Mouse (Mus musculus) 3T3-L1 (cell line): ENCODE results near the gene Hspb7.

Experiments used
- DNase-seq: peaks from one replicate; pipeline ENCODE4 v3.0.0-alpha.2; 2015; ENCODE audit warnings: low read depth, low spot score

The Hspb7 gene

GRCm38 (mm10) chr4:141419398-141420191, 984 bp upstream of the Hspb7 start:
- no peak for DNase-seq

DNA sequence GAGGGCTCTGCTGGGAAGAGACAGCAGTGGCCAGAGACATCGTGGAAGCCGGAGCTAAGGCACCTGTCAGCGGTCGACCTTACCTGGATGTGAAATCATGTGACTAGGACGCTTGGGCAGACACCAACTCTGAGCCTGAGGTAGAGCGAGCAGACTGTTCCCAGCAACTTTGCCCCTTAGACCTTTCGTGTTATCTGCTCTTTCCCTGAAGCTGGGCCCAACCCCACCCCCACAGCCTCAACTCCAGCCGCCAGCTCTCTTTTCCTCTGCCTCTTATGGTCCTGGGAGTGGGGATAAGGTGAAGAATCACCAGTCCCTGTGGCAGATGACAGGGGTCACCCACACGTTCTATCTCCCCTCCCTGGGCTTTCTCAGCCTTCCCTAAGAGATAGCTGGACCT, 307 bp downstream of the Hspb7 start:
- no peak for DNase-seq

GRCm38 (mm10) chr4:141421423-141421822, 844 bp downstream of the Hspb7 start:
- no peak for DNase-seq

GRCm38 (mm10) chr4:141422841-141423240, 2.3 kb downstream of the Hspb7 start:
- no peak for DNase-seq

DNA sequence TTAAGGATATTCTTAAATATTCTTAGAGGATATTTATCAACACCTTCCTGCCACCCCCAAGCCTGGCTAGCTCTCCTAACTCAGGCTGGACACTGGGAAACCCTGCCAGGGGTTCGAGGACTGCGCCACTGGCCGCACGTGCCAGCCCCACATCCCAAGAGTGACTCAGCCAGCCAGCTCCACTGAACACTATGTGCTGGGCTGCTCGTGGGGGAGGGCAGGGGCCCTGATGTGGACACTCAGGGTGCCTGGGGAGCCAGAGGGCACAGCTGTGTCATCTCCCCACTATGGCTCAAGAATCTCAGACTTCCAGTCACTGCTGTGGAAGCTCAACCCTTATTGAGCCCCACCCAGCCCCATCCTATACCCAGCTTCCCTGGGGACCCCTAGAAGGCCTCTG, 2.7 kb downstream of the Hspb7 start:
- DNase-seq: no peak

GRCm38 (mm10) chr4:141423691-141424431, 3.3 kb downstream of the Hspb7 start:
- DNase-seq: no peak

DNA sequence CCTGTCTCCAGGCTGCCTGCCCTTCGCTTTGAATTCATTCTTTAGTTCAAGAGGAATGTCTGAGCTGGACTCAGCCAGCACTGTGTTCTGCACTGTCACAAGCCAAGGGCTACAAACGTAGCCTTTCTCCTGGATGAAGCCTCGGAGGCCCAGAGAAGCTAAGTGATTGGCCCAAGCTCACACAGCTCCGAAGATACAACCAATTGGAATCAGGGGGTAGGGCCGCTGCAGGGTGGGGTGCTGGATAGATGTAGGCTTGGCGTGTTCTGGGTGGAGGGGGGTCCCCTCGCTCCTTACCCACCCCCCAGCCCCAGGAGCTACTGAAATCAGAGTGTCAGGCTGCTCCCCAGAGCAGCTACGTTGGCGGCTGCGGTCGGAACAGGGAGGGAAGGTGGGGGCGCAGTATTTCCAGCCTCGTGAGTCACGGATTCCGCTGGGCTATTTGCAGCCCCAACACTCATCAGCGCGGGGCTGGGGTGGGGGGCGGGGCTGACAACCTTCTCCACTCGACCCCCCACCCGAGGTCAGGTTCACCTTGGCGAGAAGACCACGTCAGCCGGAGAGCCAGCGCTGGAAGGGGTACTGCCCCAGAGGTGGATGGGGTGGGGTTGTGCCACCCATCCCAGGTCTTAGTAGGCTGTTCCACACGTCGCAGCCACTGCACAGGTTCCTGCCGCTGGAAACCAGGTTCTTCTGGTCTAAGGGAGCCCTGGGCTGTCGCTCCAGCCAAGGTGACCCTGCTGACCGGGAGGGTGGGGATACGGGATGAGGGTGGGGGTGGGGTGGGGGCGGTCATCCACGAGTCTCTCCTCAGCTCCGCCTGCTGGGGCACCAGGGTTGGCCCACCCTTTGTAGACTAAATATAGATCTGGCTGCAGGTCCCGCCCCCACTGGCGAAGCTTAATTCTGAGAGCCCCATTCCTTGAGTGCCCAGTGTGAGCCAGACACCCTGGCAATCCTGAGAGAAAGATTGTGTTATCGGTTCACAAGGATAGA, 5.2 kb downstream of the Hspb7 start:
- no peak for DNase-seq

DNA sequence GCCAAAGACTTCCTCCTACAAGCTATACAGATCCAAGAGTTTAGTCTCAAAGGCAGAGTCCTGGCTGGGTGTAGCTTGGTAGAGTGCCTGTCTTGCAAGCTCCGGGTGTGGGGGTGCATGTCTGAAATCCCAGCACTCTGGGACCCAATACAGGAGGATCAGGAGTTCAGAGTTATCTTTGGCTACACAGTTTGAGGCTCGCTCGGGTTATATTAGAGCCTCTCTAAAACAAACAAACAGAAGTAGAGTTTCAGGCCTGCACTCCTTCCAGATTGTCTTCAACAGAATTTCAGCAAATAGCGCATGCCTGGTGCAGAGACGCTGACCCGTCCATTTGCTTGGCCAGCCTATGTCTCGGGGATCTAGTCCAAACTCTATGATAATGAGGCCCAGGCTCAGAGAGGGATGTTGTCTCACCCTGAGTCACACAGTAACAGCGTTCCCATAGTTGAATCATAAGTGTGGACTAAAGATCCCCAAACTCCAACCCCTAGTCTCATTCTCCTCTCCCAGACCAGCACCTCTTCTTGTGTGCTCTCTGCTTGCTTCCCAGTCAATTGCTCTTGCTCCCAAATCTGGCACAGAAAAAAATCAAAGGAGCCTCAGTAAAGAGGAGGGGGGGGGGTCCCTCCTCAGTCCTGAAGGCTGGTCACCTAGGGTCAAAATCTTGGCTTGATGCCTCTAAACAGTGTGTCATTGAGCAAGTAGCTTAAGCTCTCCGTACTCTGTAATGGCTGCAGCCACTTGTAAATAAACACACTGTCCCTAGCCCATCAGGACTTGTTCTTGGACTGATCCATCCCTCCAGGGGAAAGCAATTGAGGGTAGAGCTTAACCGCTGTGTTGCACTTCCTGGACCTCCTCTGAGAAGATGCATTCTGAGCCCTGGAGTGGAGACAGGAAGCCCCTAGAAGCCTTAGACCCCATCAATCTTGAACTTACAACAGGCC, 6.5 kb downstream of the Hspb7 start:
- DNase-seq: no peak

DNA sequence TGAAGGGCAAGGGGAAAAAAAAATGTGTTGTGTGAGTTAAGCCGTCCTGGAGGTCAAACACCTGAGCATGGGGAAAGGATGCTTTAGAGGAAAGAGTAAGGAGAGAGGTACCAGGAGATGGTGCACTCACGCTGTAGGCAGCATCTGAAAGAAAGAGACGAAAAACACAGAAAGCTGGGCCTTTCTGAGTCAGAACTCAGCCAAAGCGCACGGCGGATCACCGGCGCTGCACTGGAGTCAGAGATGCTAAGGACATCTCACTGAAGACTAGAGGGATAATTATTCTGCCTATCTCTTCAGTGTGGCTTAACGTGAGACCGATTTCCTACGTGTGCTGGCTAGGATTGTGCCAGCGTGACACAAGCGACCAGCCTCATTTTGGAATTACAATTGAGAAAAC, 7.3 kb downstream of the Hspb7 start:
- no peak for DNase-seq

DNA sequence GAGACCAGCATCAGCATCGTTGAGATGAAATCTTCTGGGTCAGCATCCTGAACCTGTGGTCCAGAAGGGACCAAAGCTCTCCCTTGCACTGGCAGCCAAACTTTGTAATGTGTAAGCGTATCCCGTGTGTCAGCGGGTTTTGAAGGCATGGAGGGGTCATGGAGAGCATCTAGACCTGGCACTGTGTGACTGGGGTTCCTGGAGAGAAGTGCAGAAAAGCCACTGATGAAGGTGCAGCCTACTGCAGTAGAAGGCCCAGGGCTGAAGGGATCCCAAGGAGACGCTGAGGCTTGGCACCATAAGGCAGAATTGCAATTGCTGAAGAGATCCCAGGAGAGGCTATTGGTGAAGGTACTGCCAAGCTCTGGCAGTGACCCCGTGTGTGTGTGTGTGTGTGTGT, 8.8 kb downstream of the Hspb7 start:
- DNase-seq: no peak

DNA sequence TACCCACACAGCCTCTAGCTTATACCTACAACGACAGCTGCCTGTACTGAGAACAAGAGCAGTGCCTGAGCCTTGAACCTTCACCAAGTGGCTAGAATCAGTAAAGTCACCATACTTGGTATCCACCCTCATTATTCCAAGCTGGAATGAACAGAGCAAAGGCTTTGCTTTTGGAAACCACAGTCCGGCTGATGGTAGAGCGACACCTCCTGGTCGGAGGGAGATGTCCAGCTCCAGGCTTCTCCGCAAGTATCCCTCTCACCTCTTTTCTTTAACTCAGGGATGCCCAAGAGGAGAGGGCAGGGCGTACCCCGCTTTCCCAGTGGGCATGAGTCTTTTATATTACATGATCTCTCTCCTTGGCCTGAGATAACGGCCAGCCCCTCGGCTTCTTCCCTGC, 9.3 kb downstream of the Hspb7 start:
- DNase-seq: peak; percentile 68

- DNase-seq: peak; percentile 84
Measured at GRCm38 (mm10) chr4:141430997-141431396, 10.4 kb downstream of the Hspb7 start.

DNA sequence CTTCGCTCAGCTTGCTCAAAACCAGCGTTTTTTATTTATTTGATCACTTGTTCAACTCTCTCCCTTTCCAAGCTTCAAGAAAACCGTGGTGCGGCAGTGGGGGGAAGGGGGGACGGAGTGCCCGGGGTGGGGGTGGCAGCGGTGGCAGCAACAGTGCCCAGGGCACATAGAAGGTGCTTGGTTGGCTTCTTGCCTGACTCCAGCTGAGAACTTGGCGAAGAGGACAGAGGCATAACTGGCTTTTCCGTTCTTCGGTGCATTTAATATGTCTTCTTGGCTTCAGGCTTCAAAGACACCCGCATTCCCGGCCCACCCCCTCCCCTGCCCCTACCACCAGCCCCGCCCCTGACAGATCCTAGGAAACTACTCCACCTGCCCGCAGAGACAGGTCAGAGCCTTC, 12.1 kb downstream of the Hspb7 start:
- no peak for DNase-seq

- no peak for DNase-seq
Measured at GRCm38 (mm10) chr4:141433191-141433590, 12.6 kb downstream of the Hspb7 start.

DNA sequence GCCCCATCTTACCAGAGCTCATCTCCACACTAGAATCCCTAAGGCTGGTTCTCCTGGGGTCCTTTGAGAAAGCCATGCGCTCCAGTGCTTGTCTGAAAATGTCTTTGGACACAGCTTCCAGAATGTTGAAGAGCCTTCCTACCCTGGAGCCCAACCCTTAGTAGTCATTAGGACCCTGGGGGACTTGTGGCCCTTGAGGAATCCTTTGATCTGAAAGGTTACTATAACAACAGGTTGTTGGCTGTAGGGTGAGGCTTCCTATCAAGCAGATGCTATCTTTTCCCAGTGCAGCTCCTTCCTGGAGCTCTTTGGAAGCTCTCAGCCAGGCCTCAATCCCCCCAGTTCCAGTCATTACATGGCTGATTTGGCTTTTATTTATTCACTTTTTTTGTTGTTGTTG, 15.4 kb downstream of the Hspb7 start, which contains the start of gene Srarp:
Gene Srarp, minus strand, starts transcription at position 132 of the 400 bp plus-strand sequence.
- no peak for DNase-seq

GRCm38 (mm10) chr4:141439083-141439803, 18.7 kb downstream of the Hspb7 start:
- DNase-seq: no peak

DNA sequence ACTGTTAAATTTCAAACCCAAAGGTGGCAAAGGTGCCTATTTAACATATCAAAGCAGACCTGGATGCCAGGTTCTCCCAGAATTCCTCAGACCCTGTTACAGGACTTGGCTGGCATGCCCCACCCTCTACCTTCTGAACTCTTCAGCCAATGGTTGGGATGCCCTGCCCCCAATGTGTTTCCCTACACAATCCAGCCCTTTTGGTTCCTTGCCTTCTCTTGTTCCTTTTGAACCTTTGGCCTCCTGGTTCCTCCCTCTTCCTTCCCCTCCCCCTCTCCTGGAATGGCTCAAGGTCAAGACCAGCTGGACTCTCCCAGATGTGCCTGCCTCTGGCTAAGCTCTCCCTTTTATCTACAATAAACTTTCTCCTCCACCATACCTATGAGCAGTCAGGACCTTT, 20.3 kb downstream of the Hspb7 start:
- DNase-seq: no peak

- no peak for DNase-seq
Measured at GRCm38 (mm10) chr4:141443641-141444429, 23.3 kb downstream of the Hspb7 start.
